Mouse (Mus musculus): Measurements from ENCODE around the gene 5031439G07Rik.
A peak's percentile ranks its signal among the peaks of the same experiment; 100 is the strongest.

5031439G07Rik gene

GRCm38 (mm10) chr15:84995041-84995440, 6.7 kb upstream of the 5031439G07Rik start:
- DNase-seq (ENCODE audit: low spot score in 2 of 2) = no peak

GRCm38 (mm10) chr15:84994498-84994897, 6.1 kb upstream of the 5031439G07Rik start:
- no peak for DNase-seq (ENCODE audit: low spot score in 2 of 2)

- DNase-seq (ENCODE audit: low spot score in 2 of 2) = no peak
These were observed 1.4 kb upstream of the 5031439G07Rik start for GRCm38 (mm10) chr15:84989771-84990170.

GRCm38 (mm10) chr15:84989098-84989497, 747 bp upstream of the 5031439G07Rik start:
- DNase-seq (ENCODE audit: low spot score in 2 of 2) = no peak

GRCm38 (mm10) chr15:84987020-84987815, 1.1 kb downstream of the 5031439G07Rik start:
- DNase-seq (ENCODE audit: low spot score in 2 of 2) = peak in 1 of 2 experiments; percentile 53

- DNase-seq (ENCODE audit: low spot score in 2 of 2) = peak in 1 of 2 experiments; percentile 57
These were observed 2.0 kb downstream of the 5031439G07Rik start for GRCm38 (mm10) chr15:84986171-84987019.

GRCm38 (mm10) chr15:84985516-84986160, 2.7 kb downstream of the 5031439G07Rik start:
- DNase-seq (ENCODE audit: low spot score in 2 of 2) = no peak

- no peak for DNase-seq (ENCODE audit: low spot score in 2 of 2)
These were observed 4.6 kb downstream of the 5031439G07Rik start for GRCm38 (mm10) chr15:84983721-84984120.

- no peak for DNase-seq (ENCODE audit: low spot score in 2 of 2)
These were observed 5.5 kb downstream of the 5031439G07Rik start for GRCm38 (mm10) chr15:84982888-84983287.

GRCm38 (mm10) chr15:84981609-84982313, 6.6 kb downstream of the 5031439G07Rik start:
- no peak for DNase-seq (ENCODE audit: low spot score in 2 of 2)

- DNase-seq (ENCODE audit: low spot score in 2 of 2) = no peak
These were observed 12.6 kb downstream of the 5031439G07Rik start for GRCm38 (mm10) chr15:84975729-84976128.

GRCm38 (mm10) chr15:84973544-84973871, 14.8 kb downstream of the 5031439G07Rik start:
- DNase-seq (ENCODE audit: low spot score in 2 of 2) = no peak

- DNase-seq (ENCODE audit: low spot score in 2 of 2) = no peak
These were observed 15.3 kb downstream of the 5031439G07Rik start for GRCm38 (mm10) chr15:84972860-84973543.

GRCm38 (mm10) chr15:84968534-84968933, 19.8 kb downstream of the 5031439G07Rik start:
- DNase-seq (ENCODE audit: low spot score in 2 of 2) = no peak

GRCm38 (mm10) chr15:84965575-84966360, 22.6 kb downstream of the 5031439G07Rik start:
- peak in 1 of 2 experiments; percentile 75 for DNase-seq (ENCODE audit: low spot score in 2 of 2)

- DNase-seq (ENCODE audit: low spot score in 2 of 2) = no peak
These were observed 23.6 kb downstream of the 5031439G07Rik start for GRCm38 (mm10) chr15:84964771-84965170.

GRCm38 (mm10) chr15:84962518-84962917, 25.8 kb downstream of the 5031439G07Rik start:
- DNase-seq (ENCODE audit: low spot score in 2 of 2) = no peak

GRCm38 (mm10) chr15:84960692-84961091, 27.7 kb downstream of the 5031439G07Rik start:
- DNase-seq (ENCODE audit: low spot score in 2 of 2) = no peak

- DNase-seq (ENCODE audit: low spot score in 2 of 2) = no peak
These were observed 28.5 kb downstream of the 5031439G07Rik start for GRCm38 (mm10) chr15:84959891-84960290.

GRCm38 (mm10) chr15:84958331-84958730, 30.0 kb downstream of the 5031439G07Rik start:
- no peak for DNase-seq (ENCODE audit: low spot score in 2 of 2)

Data from spleen, postnatal 10 days (tissue).